In the genomic region with DNA sequence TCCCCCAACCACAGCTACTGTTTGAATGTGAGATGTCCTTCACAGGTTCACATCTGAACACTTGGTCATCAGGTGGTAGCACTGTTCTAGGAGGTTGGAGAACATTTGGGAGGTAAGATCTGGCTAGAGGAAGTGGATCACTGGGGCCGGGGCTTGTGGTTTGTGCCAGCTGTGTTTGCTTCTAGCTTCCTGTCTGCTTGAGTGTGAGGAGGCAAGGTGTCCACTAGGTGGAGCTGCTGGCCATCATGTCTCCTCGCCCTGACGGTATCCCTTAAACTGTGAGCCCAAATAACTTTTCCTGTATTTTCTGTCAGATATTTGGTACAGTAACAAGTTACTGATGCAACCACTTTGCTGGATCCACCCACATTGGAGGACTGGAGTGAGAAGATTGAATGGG, we compare ENCODE assay signal across 11 mouse cellular contexts. TPM values are rescaled to one million over a fixed set of nuclear protein-coding genes. Genes with fewer than 3 reads are reported as not detected.
DNase-seq lines count a peak whose midpoint lies in the region; ATAC-seq and TF ChIP-seq lines count a peak whose summit lies in the region.
"Had no signal": no experiment of that assay in that cellular context is flagged by ENCODE, and none has a peak within 500 bp of the region (broad histone marks: within the 10 kb centered on the region; RNA-seq: fewer than 3 reads in every experiment).

No protein-coding gene starts in this region.

- H3K36me3 ChIP-seq in liver, postnatal 0 days (replicated peaks; ENCODE audit: insufficient read depth, low read length), result no peaks in the 10 kb centered on the region
- H3K36me3 ChIP-seq in liver, embryonic 12.5 days, result no peaks in the 10 kb centered on the region
- no peaks in the 10 kb centered on the region for H3K36me3 ChIP-seq in ES-Bruce4 (ENCODE audit: control insufficient read depth, insufficient read depth, low read length, poor library complexity, severe bottlenecking)
- no peaks in the 10 kb centered on the region for H3K36me3 ChIP-seq in splenic B cell, adult 2 months (ENCODE audit: control insufficient read depth, insufficient read depth, low read length, poor library complexity, severe bottlenecking)
- H3K36me3 ChIP-seq in neural tube, embryonic 15.5 days, result no peaks in the 10 kb centered on the region
- H3K36me3 ChIP-seq: embryonic facial prominence, embryonic 12.5 days; hindbrain, embryonic 15.5 days had no signal

- H3K27ac ChIP-seq in liver, postnatal 0 days (ENCODE audit: low read depth), result no peak overlapping the region
- H3K27ac ChIP-seq in liver, embryonic 12.5 days, result no peak overlapping the region
- no peak overlapping the region for H3K27ac ChIP-seq in ES-Bruce4 (ENCODE audit: insufficient read depth, low read length)
- H3K27ac ChIP-seq in neural tube, embryonic 15.5 days (replicated peaks), result no peak overlapping the region
- H3K27ac ChIP-seq: embryonic facial prominence, embryonic 12.5 days; hindbrain, embryonic 15.5 days had no signal

- no peak overlapping the region for H3K9ac ChIP-seq in liver, postnatal 0 days (replicated peaks)
- H3K9ac ChIP-seq in liver, embryonic 12.5 days, result no peak overlapping the region
- H3K9ac ChIP-seq in ES-Bruce4 (ENCODE audit: low read depth, poor library complexity, severe bottlenecking), result no peak overlapping the region
- H3K9ac ChIP-seq in neural tube, embryonic 15.5 days (replicated peaks), result no peak overlapping the region
- H3K9ac ChIP-seq: embryonic facial prominence, embryonic 12.5 days; hindbrain, embryonic 15.5 days had no signal

- ATAC-seq in liver, postnatal 0 days, result no peak
- ATAC-seq in liver, embryonic 12.5 days, result no peak
- no peak for ATAC-seq in neural tube, embryonic 15.5 days (ENCODE audit: low FRiP score)

- peak; percentile 56 for TF ChIP-seq CTCF in liver, postnatal 0 days (IDR thresholded peaks at IDR 0.05; ENCODE audit: low read depth)
- TF ChIP-seq CTCF in ES-Bruce4 (IDR thresholded peaks at IDR 0.05; ENCODE audit: low read depth, low read length), result peak; percentile 88

- no peaks in the 10 kb centered on the region for H3K27me3 ChIP-seq in liver, postnatal 0 days (ENCODE audit: insufficient read depth, low read length)
- no peaks in the 10 kb centered on the region for H3K27me3 ChIP-seq in liver, embryonic 12.5 days (replicated peaks)
- no peaks in the 10 kb centered on the region for H3K27me3 ChIP-seq in ES-Bruce4 (ENCODE audit: control insufficient read depth, insufficient read depth, low read length, poor library complexity, severe bottlenecking)
- no peaks in the 10 kb centered on the region for H3K27me3 ChIP-seq in splenic B cell, adult 2 months (ENCODE audit: control insufficient read depth, insufficient read depth, low read length, poor library complexity, severe bottlenecking)
- H3K27me3 ChIP-seq in neural tube, embryonic 15.5 days (replicated peaks), result no peaks in the 10 kb centered on the region
- H3K27me3 ChIP-seq: embryonic facial prominence, embryonic 12.5 days; hindbrain, embryonic 15.5 days had no signal

- no peaks in the 10 kb centered on the region for H3K4me1 ChIP-seq in liver, postnatal 0 days (ENCODE audit: insufficient read depth)
- H3K4me1 ChIP-seq in liver, embryonic 12.5 days, result no peaks in the 10 kb centered on the region
- H3K4me1 ChIP-seq in ES-Bruce4 (ENCODE audit: control insufficient read depth, insufficient read depth, low read length), result no peaks in the 10 kb centered on the region
- H3K4me1 ChIP-seq in neural tube, embryonic 15.5 days, result no peaks in the 10 kb centered on the region
- H3K4me1 ChIP-seq: embryonic facial prominence, embryonic 12.5 days had no signal

- H3K4me3 ChIP-seq in liver, postnatal 0 days (ENCODE audit: low read depth, low read length), result no peak overlapping the region
- no peak overlapping the region for H3K4me3 ChIP-seq in liver, embryonic 12.5 days
- no peak overlapping the region for H3K4me3 ChIP-seq in ES-Bruce4 (ENCODE audit: low read depth, low read length)
- H3K4me3 ChIP-seq in neural tube, embryonic 15.5 days (replicated peaks), result no peak overlapping the region
- H3K4me3 ChIP-seq: embryonic facial prominence, embryonic 12.5 days; hindbrain, embryonic 15.5 days; myocyte had no signal

- no peak overlapping the region for H3K4me2 ChIP-seq in liver, postnatal 0 days (ENCODE audit: low read depth, low read length)
- no peak overlapping the region for H3K4me2 ChIP-seq in liver, embryonic 12.5 days
- no peak overlapping the region for H3K4me2 ChIP-seq in neural tube, embryonic 15.5 days
- H3K4me2 ChIP-seq: embryonic facial prominence, embryonic 12.5 days; hindbrain, embryonic 15.5 days had no signal

- peak; percentile 29 for DNase-seq in liver, postnatal 0 days
- DNase-seq in ZHBTc4 (ENCODE audit: low read depth, low spot score), result peak; percentile 72
- peak; percentile 6 for DNase-seq in splenic B cell, adult 2 months (ENCODE audit: low read depth, low spot score)
- no peak for DNase-seq in layer of hippocampus, postnatal 14 days (ENCODE audit: low spot score in 2 of 2)
- DNase-seq: right cerebral cortex, postnatal 14 days had no signal

- no peak for TF ChIP-seq EP300 in liver, postnatal 0 days (IDR thresholded peaks at IDR 0.05; ENCODE audit: low read depth)
- TF ChIP-seq EP300 in ES-Bruce4 (IDR thresholded peaks at IDR 0.05; ENCODE audit: insufficient read depth, low read depth, low read length), result no peak

- H3K9me3 ChIP-seq in liver, postnatal 0 days (ENCODE audit: low read length), result no peaks in the 10 kb centered on the region
- H3K9me3 ChIP-seq in liver, embryonic 12.5 days (replicated peaks), result no peaks in the 10 kb centered on the region
- no peaks in the 10 kb centered on the region for H3K9me3 ChIP-seq in ES-Bruce4 (replicated peaks; ENCODE audit: control insufficient read depth, insufficient read depth, low read length, poor library complexity, severe bottlenecking)
- no peaks in the 10 kb centered on the region for H3K9me3 ChIP-seq in neural tube, embryonic 15.5 days (replicated peaks)
- H3K9me3 ChIP-seq: embryonic facial prominence, embryonic 12.5 days; hindbrain, embryonic 15.5 days had no signal

- TF ChIP-seq POLR2A in ES-Bruce4 (IDR thresholded peaks at IDR 0.05; ENCODE audit: insufficient read depth, low read length), result no peak

- WGBS in liver, postnatal 0 days (ENCODE audit: insufficient replicate concordance), result 61% methylated on average over 3 of the region's 3 CpGs
- WGBS in liver, embryonic 12.5 days (ENCODE audit: insufficient replicate concordance), result 35% methylated on average over 3 of the region's 3 CpGs
- 83% methylated on average over 3 of the region's 3 CpGs for WGBS in neural tube, embryonic 15.5 days

RNA-seq across cellular contexts. Expression of a gene that starts 59.1 kb away (rescaled TPM):
- 27.1 and 28.2 TPM in 2 replicates for polyA plus RNA-seq in liver, postnatal 0 days (2015; fragmentation: Nextera tagmentation; extraction: Ambion mirVana)
- 33.9 and 35.1 TPM in 2 replicates for polyA plus RNA-seq in liver, embryonic 12.5 days (2016; fragmentation: Nextera tagmentation; extraction: Ambion mirVana)
- polyA plus RNA-seq in ES-Bruce4 (2011; ENCODE audit: insufficient read depth, insufficient read length, low read depth, missing spikeins), result 34.1 and 38.3 TPM in 2 replicates
- polyA plus RNA-seq in neural tube, embryonic 15.5 days (2015; fragmentation: Nextera tagmentation; extraction: Ambion mirVana), result 78.9 and 82.9 TPM in 2 replicates
- total RNA-seq in layer of hippocampus, postnatal 14 days (2021), result 10 to 100 TPM; 68.2 to 70.0 TPM

RNA-seq across cellular contexts. Expression of a gene that starts 59.2 kb away (rescaled TPM):
- 4.8 and 5.4 TPM in 2 replicates for polyA plus RNA-seq in liver, postnatal 0 days (2015; fragmentation: Nextera tagmentation; extraction: Ambion mirVana)
- 16.4 and 16.6 TPM in 2 replicates for polyA plus RNA-seq in liver, embryonic 12.5 days (2016; fragmentation: Nextera tagmentation; extraction: Ambion mirVana)
- 24.6 and 27.7 TPM in 2 replicates for polyA plus RNA-seq in ES-Bruce4 (2011; ENCODE audit: insufficient read depth, insufficient read length, low read depth, missing spikeins)
- 9.9 and 10.5 TPM in 2 replicates for polyA plus RNA-seq in neural tube, embryonic 15.5 days (2015; fragmentation: Nextera tagmentation; extraction: Ambion mirVana)
- total RNA-seq in layer of hippocampus, postnatal 14 days (2021), result 10 to 100 TPM; 43.8 to 51.4 TPM

Comparison
In these comparisons a context has a peak if more than half of its experiments do, and no peak if none do; other contexts are left out.
1. DNase-seq: peak in liver, postnatal 0 days (single experiment), ZHBTc4 (single experiment) and splenic B cell, adult 2 months (single experiment); none in layer of hippocampus, postnatal 14 days (0 of 2).